8 mouse cellular contexts compared by ENCODE assay signal in the genomic region with DNA sequence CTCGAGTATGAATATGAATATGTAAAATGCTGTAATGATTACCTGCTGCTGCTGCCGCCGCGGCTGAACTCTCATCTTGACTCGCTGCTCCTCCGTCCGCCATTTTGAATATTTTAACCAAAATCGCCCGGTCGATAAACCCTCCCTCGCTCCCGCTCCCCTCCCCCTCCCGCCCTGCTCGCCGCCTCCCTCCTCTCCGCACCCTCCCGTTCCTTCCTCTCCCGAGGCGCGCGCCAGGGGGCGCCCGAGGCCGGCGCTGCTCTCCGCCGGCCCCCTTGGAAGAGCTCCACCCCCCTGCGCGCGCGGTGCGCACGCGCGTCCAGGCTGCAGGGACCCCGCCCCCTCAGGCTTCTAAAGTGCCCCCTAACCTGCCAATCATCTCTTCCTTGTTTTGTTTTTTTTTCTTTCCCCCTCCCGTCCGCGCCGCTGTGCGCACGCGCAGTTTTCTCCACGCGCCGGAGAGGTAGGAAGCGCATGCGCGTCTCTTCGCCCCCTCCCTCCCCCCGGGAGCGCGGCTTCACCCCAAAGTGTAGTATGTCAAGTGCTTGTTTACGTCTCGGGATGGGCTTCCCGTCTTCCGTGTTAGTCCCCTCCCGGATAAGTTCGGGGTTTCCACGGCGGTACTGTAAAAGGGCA. TPM values are rescaled to one million over a fixed set of nuclear protein-coding genes. Genes with fewer than 3 reads are reported as not detected.
DNase-seq lines count a peak whose midpoint lies in the region; ATAC-seq and TF ChIP-seq lines count a peak whose summit lies in the region.

A gene (minus strand): TSS at position 159 of the 636 bp plus-strand sequence.

- H3K4me1 ChIP-seq in ES-Bruce4 (ENCODE audit: control insufficient read depth, insufficient read depth, low read length): no peaks in the 10 kb centered on the region
- peaks cover 36% of the 10 kb centered on the region for H3K4me1 ChIP-seq in forebrain, embryonic 13.5 days
- H3K4me1 ChIP-seq in liver, postnatal 0 days (ENCODE audit: insufficient read depth): peaks cover 16% of the 10 kb centered on the region
- peaks cover 13% of the 10 kb centered on the region; the same call in 1 of the 2 replicates for H3K4me1 ChIP-seq in neural tube, embryonic 14.5 days (ENCODE audit: control insufficient read depth, insufficient read depth, low read length)

- no peaks in the 10 kb centered on the region for H3K27me3 ChIP-seq in ES-Bruce4 (ENCODE audit: control insufficient read depth, insufficient read depth, low read length, poor library complexity, severe bottlenecking)
- no peaks in the 10 kb centered on the region for H3K27me3 ChIP-seq in forebrain, embryonic 13.5 days
- no peaks in the 10 kb centered on the region for H3K27me3 ChIP-seq in liver, postnatal 0 days (ENCODE audit: insufficient read depth, low read length)
- H3K27me3 ChIP-seq in neural tube, embryonic 14.5 days (ENCODE audit: control insufficient read depth, insufficient read depth, low read length): no peaks in the 10 kb centered on the region

- H3K36me3 ChIP-seq in ES-Bruce4 (ENCODE audit: control insufficient read depth, insufficient read depth, low read length, poor library complexity, severe bottlenecking): no peaks in the 10 kb centered on the region
- no peaks in the 10 kb centered on the region for H3K36me3 ChIP-seq in forebrain, embryonic 13.5 days (ENCODE audit: poor library complexity, severe bottlenecking)
- no peaks in the 10 kb centered on the region for H3K36me3 ChIP-seq in liver, postnatal 0 days (replicated peaks; ENCODE audit: insufficient read depth, low read length)
- H3K36me3 ChIP-seq in neural tube, embryonic 14.5 days (ENCODE audit: control insufficient read depth, insufficient read depth, low read length): no peaks in the 10 kb centered on the region

- DNase-seq in heart, postnatal 10 days: peak; percentile 96 to 97
- peak; percentile 93 for DNase-seq in large intestine, adult 2 months (ENCODE audit: low read depth, low spot score)
- DNase-seq in liver, postnatal 0 days: peak; percentile 98
- peak; percentile 98 for DNase-seq in testis, postnatal 10 days (ENCODE audit: low spot score)

- WGBS in forebrain, embryonic 13.5 days: 1% methylated on average over 54 of the region's 61 CpGs
- under 1% methylated on average over 58 of the region's 61 CpGs for WGBS in large intestine, adult 2 months
- under 1% methylated on average over 61 of the region's 61 CpGs for WGBS in liver, postnatal 0 days (ENCODE audit: insufficient replicate concordance)
- WGBS in neural tube, embryonic 14.5 days: under 1% methylated on average over 51 of the region's 61 CpGs

- H3K4me2 ChIP-seq in forebrain, embryonic 13.5 days: peak within 1 kb of the TSS; percentile 87
- peak within 1 kb of the TSS; percentile 99 for H3K4me2 ChIP-seq in liver, postnatal 0 days (ENCODE audit: low read depth, low read length)
- H3K4me2 ChIP-seq in neural tube, embryonic 14.5 days (ENCODE audit: low read depth, low read length): peak within 1 kb of the TSS; percentile 81

- intact Hi-C loops in heart, postnatal 10 days (cut with DNase I): loop anchor here (1.0 to 10.0 kb wide), 5 partner anchors 151 to 538 kb away; a partner anchor contains a TSS

- 0 out of 2 replicates have a peak, but pooled peaks have one; percentile 27 for TF ChIP-seq EP300 in ES-Bruce4 (IDR thresholded peaks at IDR 0.05; ENCODE audit: insufficient read depth, low read depth, low read length)
- TF ChIP-seq EP300 in liver, postnatal 0 days (IDR thresholded peaks at IDR 0.05; ENCODE audit: low read depth): peak; percentile 24; the same call in 1 of the 2 replicates

- H3K9ac ChIP-seq in ES-Bruce4 (ENCODE audit: low read depth, poor library complexity, severe bottlenecking): peak within 1 kb of the TSS; percentile 100
- peak within 1 kb of the TSS; percentile 100 for H3K9ac ChIP-seq in forebrain, embryonic 13.5 days
- H3K9ac ChIP-seq in liver, postnatal 0 days (replicated peaks): peak within 1 kb of the TSS; percentile 98
- peak within 1 kb of the TSS; percentile 98 for H3K9ac ChIP-seq in neural tube, embryonic 14.5 days (replicated peaks; ENCODE audit: low read depth, low read length)

- no peaks in the 10 kb centered on the region for H3K9me3 ChIP-seq in ES-Bruce4 (replicated peaks; ENCODE audit: control insufficient read depth, insufficient read depth, low read length, poor library complexity, severe bottlenecking)
- no peaks in the 10 kb centered on the region for H3K9me3 ChIP-seq in forebrain, embryonic 13.5 days (replicated peaks)
- H3K9me3 ChIP-seq in liver, postnatal 0 days (ENCODE audit: low read length): no peaks in the 10 kb centered on the region
- no peaks in the 10 kb centered on the region for H3K9me3 ChIP-seq in neural tube, embryonic 14.5 days (ENCODE audit: control insufficient read depth, low read length)

- peak; percentile 53 for TF ChIP-seq POLR2A in ES-Bruce4 (IDR thresholded peaks at IDR 0.05; ENCODE audit: insufficient read depth, low read length)

- TF ChIP-seq CTCF in ES-Bruce4 (IDR thresholded peaks at IDR 0.05; ENCODE audit: low read depth, low read length): peak; percentile 49
- TF ChIP-seq CTCF in liver, postnatal 0 days (IDR thresholded peaks at IDR 0.05; ENCODE audit: low read depth): peak; percentile 84

- peak within 1 kb of the TSS; percentile 86 for H3K4me3 ChIP-seq in ES-Bruce4 (ENCODE audit: low read depth, low read length)
- peak within 1 kb of the TSS; percentile 99 for H3K4me3 ChIP-seq in forebrain, embryonic 13.5 days
- H3K4me3 ChIP-seq in liver, postnatal 0 days (ENCODE audit: low read depth, low read length): peak within 1 kb of the TSS; percentile 98
- peak within 1 kb of the TSS; percentile 96 for H3K4me3 ChIP-seq in neural tube, embryonic 14.5 days (ENCODE audit: low read depth, low read length)

- peak; percentile 74 for ATAC-seq in cerebellum, adult (ENCODE audit: insufficient number of reproducible peaks, low FRiP score, low TSS enrichment)
- peak; percentile 85 for ATAC-seq in forebrain, embryonic 13.5 days
- ATAC-seq in liver, postnatal 0 days: peak; percentile 89
- ATAC-seq in neural tube, embryonic 14.5 days (ENCODE audit: low read depth): peak; percentile 88

- H3K27ac ChIP-seq in ES-Bruce4 (ENCODE audit: insufficient read depth, low read length): peak within 1 kb of the TSS; percentile 86
- peak within 1 kb of the TSS; percentile 96 for H3K27ac ChIP-seq in forebrain, embryonic 13.5 days
- peak within 1 kb of the TSS; percentile 98 for H3K27ac ChIP-seq in liver, postnatal 0 days (ENCODE audit: low read depth)
- H3K27ac ChIP-seq in neural tube, embryonic 14.5 days (ENCODE audit: low read depth, low read length): peak within 1 kb of the TSS; percentile 94

RNA-seq across cellular contexts. Expression of the gene that starts here (rescaled TPM):
- 47.7 and 48.4 TPM in 2 replicates for polyA plus RNA-seq in ES-Bruce4 (2011; ENCODE audit: insufficient read depth, insufficient read length, low read depth, missing spikeins)
- polyA plus RNA-seq in forebrain, embryonic 13.5 days (2015; fragmentation: Nextera tagmentation; extraction: Ambion mirVana): 23.9 and 25.9 TPM in 2 replicates
- total RNA-seq in heart, postnatal 10 days (2021): 10 to 100 TPM; 12.0 to 16.6 TPM
- 3.1 and 7.7 TPM in 2 replicates for polyA plus RNA-seq in large intestine, adult 2 months (2012; rRNA removed)
- 3.3 and 3.4 TPM in 2 replicates for polyA plus RNA-seq in liver, postnatal 0 days (2015; fragmentation: Nextera tagmentation; extraction: Ambion mirVana)
- polyA plus RNA-seq in neural tube, embryonic 14.5 days (2014; fragmentation: Nextera tagmentation; extraction: Ambion mirVana): 19.6 and 20.9 TPM in 2 replicates

Comparison
In these comparisons a context has a peak if more than half of its experiments do, and no peak if none do; other contexts are left out.
1. Peak in every context shown above with its lines: DNase-seq, ATAC-seq, H3K4me3 ChIP-seq and H3K27ac ChIP-seq.